In genomic region chr11:32226124-32226871, GRCm38 (mm10) we compare ENCODE assay signal across 1 mouse cellular context.
TF ChIP-seq lines count a peak whose summit lies in the region.

Mpg (plus strand) TSS chr11:32226505.

TF ChIP-seq in CH12.LX, 34 proteins besides CTCF, POLR2A, EP300 and RAD21 (continued from another document):
- peak; percentile 56 for TF ChIP-seq MEF2A (IDR thresholded peaks at IDR 0.05; ENCODE audit: borderline replicate concordance, low read depth, low read length)
- TF ChIP-seq ELF1 (IDR thresholded peaks at IDR 0.05; ENCODE audit: low read depth, low read length), result peak; percentile 94
- no peak for TF ChIP-seq ZNF384 (IDR thresholded peaks at IDR 0.05; ENCODE audit: low read depth, low read length)
- no peak for TF ChIP-seq MAX (IDR thresholded peaks at IDR 0.05; ENCODE audit: low read length)
- peak; percentile 95 for TF ChIP-seq TCF12 (IDR thresholded peaks at IDR 0.05; ENCODE audit: low read depth, low read length)
- TF ChIP-seq TBP (conservative IDR thresholded peaks at IDR 0.05; ENCODE audit: low read depth, low read length), result no peak
- no peak for TF ChIP-seq BHLHE40 (IDR thresholded peaks at IDR 0.05; ENCODE audit: low read depth, low read length)
- no peak for TF ChIP-seq JUND (conservative IDR thresholded peaks at IDR 0.05; ENCODE audit: low read depth, low read length)
- TF ChIP-seq MAFK (IDR thresholded peaks at IDR 0.05; ENCODE audit: insufficient replicate concordance, low read length), result no peak
- peak; percentile 93 for TF ChIP-seq POLR2AphosphoS2 (IDR thresholded peaks at IDR 0.05; ENCODE audit: low read depth, low read length)
- TF ChIP-seq USF1 (IDR thresholded peaks at IDR 0.05; ENCODE audit: low read depth, low read length), result no peak
- no peak for TF ChIP-seq ETS1 (conservative IDR thresholded peaks at IDR 0.05; ENCODE audit: low read depth, low read length)
- peak; percentile 9; the same call in 1 of the 2 replicates for TF ChIP-seq SMC3 (IDR thresholded peaks at IDR 0.05; ENCODE audit: low read depth, low read length)
- no peak for TF ChIP-seq JUN (IDR thresholded peaks at IDR 0.05; ENCODE audit: insufficient read depth, low read depth, low read length)
- TF ChIP-seq IRF4 (IDR thresholded peaks at IDR 0.05; ENCODE audit: low read depth, low read length), result peak; percentile 41; the same call in 1 of the 2 replicates
- TF ChIP-seq ZC3H11A (IDR thresholded peaks at IDR 0.05; ENCODE audit: low read depth, low read length), result no peak
- TF ChIP-seq NRF1 (IDR thresholded peaks at IDR 0.05; ENCODE audit: low read depth, low read length), result peak; percentile 94
- peak; percentile 39; the same call in 1 of the 2 replicates for TF ChIP-seq CHD2 (IDR thresholded peaks at IDR 0.05; ENCODE audit: low read length)
- TF ChIP-seq SIN3A (IDR thresholded peaks at IDR 0.05; ENCODE audit: low read length), result peak; percentile 58; the same call in 1 of the 2 replicates
- peak; percentile 79; the same call in 1 of the 2 replicates for TF ChIP-seq UBTF (IDR thresholded peaks at IDR 0.05; ENCODE audit: low read depth, low read length)
- TF ChIP-seq PAX5 (IDR thresholded peaks at IDR 0.05; ENCODE audit: low read length), result no peak
- TF ChIP-seq E2F4 (IDR thresholded peaks at IDR 0.05; ENCODE audit: insufficient replicate concordance, low read depth, low read length), result no peak
- TF ChIP-seq MAZ (IDR thresholded peaks at IDR 0.05; ENCODE audit: low read depth, low read length), result peak; percentile 50; the same call in 1 of the 2 replicates
- TF ChIP-seq MYC (IDR thresholded peaks at IDR 0.05; ENCODE audit: low read depth, low read length), result no peak
TF ChIP-seq in CH12.LX: peak in this region for 16.
